In the genomic region with DNA sequence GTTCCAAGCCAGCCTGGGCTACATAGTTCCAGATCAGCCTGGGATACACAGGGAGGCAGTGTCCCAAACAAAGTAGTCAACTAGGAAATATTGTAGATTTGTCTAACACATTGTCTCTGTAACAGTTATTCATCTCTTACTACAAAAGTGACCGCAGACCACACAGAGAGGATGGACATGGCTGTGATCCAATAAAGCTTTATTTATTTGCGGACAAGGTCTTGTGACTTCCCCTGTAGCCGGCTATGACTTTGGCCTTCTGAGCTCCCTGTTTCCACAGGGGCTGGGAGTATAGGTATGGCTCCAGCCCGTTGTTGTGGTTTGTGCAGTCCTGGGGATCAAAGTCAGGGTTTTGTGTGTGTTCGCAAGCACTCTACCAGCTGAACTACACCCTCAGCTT, we compare ENCODE assay signal across 24 mouse cellular contexts. TPM values are rescaled to one million over a fixed set of nuclear protein-coding genes. Genes with fewer than 3 reads are reported as not detected.
A peak's percentile ranks its signal among the peaks of the same experiment; 100 is the strongest.
DNase-seq lines count a peak whose midpoint lies in the region; ATAC-seq and TF ChIP-seq lines count a peak whose summit lies in the region.
"Had no signal": no experiment of that assay in that cellular context is flagged by ENCODE, and none has a peak within 500 bp of the region (broad histone marks: within the 10 kb centered on the region; RNA-seq: fewer than 3 reads in every experiment).

No protein-coding gene starts in this region.

- no peaks in the 10 kb centered on the region for H3K27me3 ChIP-seq in kidney, adult 2 months (replicated peaks; ENCODE audit: control insufficient read depth, insufficient read depth, low read length)
- no peaks in the 10 kb centered on the region for H3K27me3 ChIP-seq in liver, postnatal 0 days (ENCODE audit: insufficient read depth, low read length)
- H3K27me3 ChIP-seq in kidney, embryonic 15.5 days = no peaks in the 10 kb centered on the region; the same call in 1 of the 2 replicates
- H3K27me3 ChIP-seq: forebrain, embryonic 13.5 days; heart, embryonic 13.5 days had no signal

- H3K27ac ChIP-seq in kidney, adult 2 months (ENCODE audit: insufficient read depth, low read depth, low read length) = 0 out of 2 replicates have a peak overlapping the region, but pooled peaks have one; percentile 2
- H3K27ac ChIP-seq in liver, postnatal 0 days (ENCODE audit: low read depth) = no peak overlapping the region
- peak overlapping the region; percentile 29; the same call in 1 of the 2 replicates for H3K27ac ChIP-seq in kidney, embryonic 15.5 days
- H3K27ac ChIP-seq: forebrain, embryonic 13.5 days; heart, embryonic 13.5 days; hindbrain, embryonic 14.5 days; limb, embryonic 12.5 days; liver, embryonic 14.5 days had no signal

- no peaks in the 10 kb centered on the region for H3K9me3 ChIP-seq in liver, postnatal 0 days (ENCODE audit: low read length)
- H3K9me3 ChIP-seq in kidney, embryonic 15.5 days (replicated peaks) = no peaks in the 10 kb centered on the region
- H3K9me3 ChIP-seq: forebrain, embryonic 13.5 days; heart, embryonic 13.5 days; limb, embryonic 12.5 days had no signal

- no peak overlapping the region for H3K9ac ChIP-seq in liver, postnatal 0 days (replicated peaks)
- no peak overlapping the region for H3K9ac ChIP-seq in kidney, embryonic 15.5 days
- H3K9ac ChIP-seq: forebrain, embryonic 13.5 days; heart, embryonic 13.5 days; hindbrain, embryonic 14.5 days; limb, embryonic 12.5 days; liver, embryonic 14.5 days had no signal

- 0 out of 2 replicates have a peak, but pooled peaks have one; percentile 7 for ATAC-seq in liver, postnatal 0 days
- ATAC-seq in kidney, embryonic 15.5 days (replicated peaks; ENCODE audit: low FRiP score) = no peak
- ATAC-seq: forebrain, embryonic 13.5 days; inflammation-experienced regulatory T-cells, adult 6 months; midbrain, embryonic 16.5 days had no signal

- peaks cover 10% of the 10 kb centered on the region for H3K4me1 ChIP-seq in kidney, adult 2 months (ENCODE audit: control insufficient read depth, insufficient read depth, low read length)
- H3K4me1 ChIP-seq in liver, postnatal 0 days (ENCODE audit: insufficient read depth) = peaks cover 19% of the 10 kb centered on the region
- H3K4me1 ChIP-seq in kidney, embryonic 15.5 days = peaks cover 24% of the 10 kb centered on the region

- H3K4me2 ChIP-seq in liver, postnatal 0 days (ENCODE audit: low read depth, low read length) = no peak overlapping the region
- H3K4me2 ChIP-seq in kidney, embryonic 15.5 days = no peak overlapping the region
- H3K4me2 ChIP-seq: forebrain, embryonic 13.5 days; heart, embryonic 13.5 days; hindbrain, embryonic 14.5 days; limb, embryonic 12.5 days; midbrain, embryonic 11.5 days had no signal

- peak; percentile 67 for DNase-seq in kidney, adult 2 months
- DNase-seq in kidney, postnatal 10 days = no peak
- DNase-seq in liver, postnatal 0 days = no peak
- DNase-seq in liver = no peak
- peak; percentile 48 for DNase-seq in kidney, postnatal 14 days
- DNase-seq in spleen, adult 12 weeks (ENCODE audit: low spot score) = no peak
- DNase-seq: B cell, adult 2 months; cerebellum, adult 2 months; cerebellum, postnatal 14 days; gastrocnemius, postnatal 10 days; heart, postnatal 10 days; layer of hippocampus, adult 9-11 months; right cerebral cortex, postnatal 25 days; spleen, adult 18-20 months; thymus, postnatal 14 days had no signal

- WGBS in kidney, adult 2 months = 21% methylated on average over 5 of the region's 5 CpGs
- 57% methylated on average over 5 of the region's 5 CpGs for WGBS in liver, postnatal 0 days (ENCODE audit: insufficient replicate concordance)
- 60% methylated on average over 5 of the region's 5 CpGs for WGBS in kidney, embryonic 15.5 days

- TF ChIP-seq EP300 in liver, postnatal 0 days (IDR thresholded peaks at IDR 0.05; ENCODE audit: low read depth) = no peak

- no peaks in the 10 kb centered on the region for H3K36me3 ChIP-seq in kidney, adult 2 months (ENCODE audit: control insufficient read depth, insufficient read depth, low read length)
- H3K36me3 ChIP-seq in liver, postnatal 0 days (replicated peaks; ENCODE audit: insufficient read depth, low read length) = no peaks in the 10 kb centered on the region
- H3K36me3 ChIP-seq in kidney, embryonic 15.5 days = no peaks in the 10 kb centered on the region
- H3K36me3 ChIP-seq: heart, embryonic 13.5 days; limb, embryonic 12.5 days had no signal

- TF ChIP-seq CTCF in kidney, adult 2 months (conservative IDR thresholded peaks at IDR 0.05; ENCODE audit: insufficient read depth, insufficient read length, low read depth, low read length) = no peak
- TF ChIP-seq CTCF in liver, postnatal 0 days (IDR thresholded peaks at IDR 0.05; ENCODE audit: low read depth) = no peak

- H3K4me3 ChIP-seq in kidney, adult 2 months (ENCODE audit: insufficient read depth, low read depth, low read length) = no peak overlapping the region
- no peak overlapping the region for H3K4me3 ChIP-seq in liver, postnatal 0 days (ENCODE audit: low read depth, low read length)
- no peak overlapping the region for H3K4me3 ChIP-seq in kidney, embryonic 15.5 days (replicated peaks)
- H3K4me3 ChIP-seq: forebrain, embryonic 13.5 days; heart, embryonic 13.5 days; limb, embryonic 12.5 days had no signal

- TF ChIP-seq POLR2A in kidney, adult 2 months (IDR thresholded peaks at IDR 0.05; ENCODE audit: low read depth, low read length) = no peak

RNA-seq across cellular contexts. Expression of a gene that starts 3.3 kb away (rescaled TPM):
- polyA plus RNA-seq in kidney, adult 2 months (2012; rRNA removed) = 29.9 and 32.7 TPM in 2 replicates
- polyA plus RNA-seq in liver, postnatal 0 days (2015; fragmentation: Nextera tagmentation; extraction: Ambion mirVana) = 14.8 and 15.0 TPM in 2 replicates
- 51.5 and 55.2 TPM in 2 replicates for polyA plus RNA-seq in kidney, embryonic 15.5 days (2015; fragmentation: Nextera tagmentation; extraction: Ambion mirVana)

Comparison
In these comparisons a context has a peak if more than half of its experiments do, and no peak if none do; other contexts are left out.
1. DNase-seq: peak in kidney, adult 2 months (single experiment) and kidney, postnatal 14 days (single experiment); none in kidney, postnatal 10 days (single experiment), liver, postnatal 0 days (single experiment), liver (single experiment) and spleen, adult 12 weeks (single experiment).